Mouse (Mus musculus) hindbrain, embryonic 12.5 days (tissue): Measurements from ENCODE around the gene Ttc7. TPM values are rescaled to one million over a fixed set of nuclear protein-coding genes. Genes with fewer than 3 reads are reported as not detected.

Source experiments
- ATAC-seq: fragments of 200-750 bp; cut with Nextera tagmentation; 2 replicates; pipeline ENCODE4 v1.8.0; 2017; ENCODE audit warnings: moderate TSS enrichment; ENCODE audit not compliant: low FRiP score
- H3K27ac ChIP-seq: fragments of 300-500 bp; sonication (generic); 2 replicates; pipeline ENCODE4 v1.5.1; 2016; ENCODE audit warnings: mild to moderate bottlenecking
- H3K27me3 ChIP-seq: fragments of 300-500 bp; sonication (generic); 2 replicates; pipeline ENCODE4 v1.6.1; 2016; ENCODE audit warnings: mild to moderate bottlenecking
- H3K36me3 ChIP-seq: fragments of 300-500 bp; sonication (generic); 2 replicates; pipeline ENCODE4 v1.6.1; 2016; ENCODE audit warnings: mild to moderate bottlenecking
- H3K4me1 ChIP-seq: fragments of 300-500 bp; sonication (generic); 2 replicates; pipeline ENCODE4 v1.6.1; 2016
- H3K4me2 ChIP-seq: fragments of 300-500 bp; sonication (generic); replicated peaks from 2 replicates; pipeline ENCODE4 v1.6.1; 2016; ENCODE audit warnings: mild to moderate bottlenecking
- H3K4me3 ChIP-seq: fragments of 300-500 bp; sonication (generic); 2 replicates; pipeline ENCODE4 v1.5.1; 2016; ENCODE audit warnings: mild to moderate bottlenecking
- H3K9ac ChIP-seq: fragments of 300-500 bp; sonication (generic); 2 replicates; pipeline ENCODE4 v1.6.1; 2016; ENCODE audit warnings: mild to moderate bottlenecking, moderate library complexity
- H3K9me3 ChIP-seq: fragments of 300-500 bp; sonication (generic); replicated peaks from 2 replicates; pipeline ENCODE4 v1.6.1; 2016; ENCODE audit warnings: mild to moderate bottlenecking
- WGBS: fragments of 180-500 bp; shearing (Covaris S2); methylation state at CpG from one replicate; pipeline ENCODE4 v1.1.7; 2016; 5-methylcytosine and 5-hydroxymethylcytosine counted together
- polyA plus RNA-seq: library from polyadenylated mRNA; unstranded; fragments of >200 nt; fragmentation: Nextera tagmentation; extraction: Ambion mirVana; gene quantifications from 2 replicates; pipeline ENCODE4 v1.2.1, GENCODE M21; 2016

Ttc7 gene
- polyA plus RNA-seq, 1 experiment from 2014 or later, result 6.0 TPM

DNA sequence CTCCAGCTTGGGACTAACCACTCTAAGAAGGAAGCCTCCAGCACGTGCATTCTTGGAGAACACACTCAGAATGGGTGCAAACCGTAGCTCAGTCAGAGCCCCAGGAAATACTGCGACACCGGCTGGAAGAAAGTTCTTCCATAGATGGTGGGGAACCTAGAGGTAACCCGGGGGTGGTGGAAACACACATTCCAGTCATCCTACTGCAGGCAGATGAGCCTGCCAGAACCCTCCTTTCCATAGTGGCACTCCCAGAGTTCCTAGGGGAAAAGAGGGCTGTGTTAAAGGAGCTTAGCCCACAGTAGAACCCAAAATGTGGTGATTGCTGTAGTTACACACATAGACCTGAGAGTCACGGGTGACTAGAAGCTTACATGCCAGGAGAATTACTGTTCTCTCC is 50.2 kb downstream of the Ttc7 start:
- Histone ChIP-seq H3K27ac (no peak overlapping the region), H3K9me3 (no peaks in the 10 kb centered on the region), H3K4me1 (peaks cover 34% of the 10 kb centered on the region), H3K9ac (no peak overlapping the region), H3K4me2 (no peak overlapping the region), H3K27me3 (no peaks in the 10 kb centered on the region), H3K4me3 (no peak overlapping the region), H3K36me3 (no peaks in the 10 kb centered on the region)
- ATAC-seq, result no peak
- WGBS, result 83% methylated on average over 6 of the region's 6 CpGs

- Histone ChIP-seq H3K27me3 (no peaks in the 10 kb centered on the region), H3K4me3 (no peak overlapping the region), H3K36me3 (no peaks in the 10 kb centered on the region), H3K9me3 (no peaks in the 10 kb centered on the region), H3K9ac (no peak overlapping the region), H3K4me1 (peaks cover 34% of the 10 kb centered on the region), H3K4me2 (no peak overlapping the region), H3K27ac (no peak overlapping the region)
- WGBS, result 94% methylated on average over 12 of the region's 12 CpGs
- no peak for ATAC-seq
Measured at GRCm38 (mm10) chr17:87334162-87334561, 51.5 kb downstream of the Ttc7 start.

- Histone ChIP-seq H3K9ac (no peak overlapping the region), H3K27ac (no peak overlapping the region), H3K4me1 (peaks cover 29% of the 10 kb centered on the region), H3K4me2 (no peak overlapping the region), H3K9me3 (no peaks in the 10 kb centered on the region), H3K27me3 (no peaks in the 10 kb centered on the region), H3K36me3 (no peaks in the 10 kb centered on the region), H3K4me3 (no peak overlapping the region)
- WGBS, result 95% methylated on average over 14 of the region's 14 CpGs
- no peak for ATAC-seq
Measured at GRCm38 (mm10) chr17:87335152-87335551, 52.5 kb downstream of the Ttc7 start.

DNA sequence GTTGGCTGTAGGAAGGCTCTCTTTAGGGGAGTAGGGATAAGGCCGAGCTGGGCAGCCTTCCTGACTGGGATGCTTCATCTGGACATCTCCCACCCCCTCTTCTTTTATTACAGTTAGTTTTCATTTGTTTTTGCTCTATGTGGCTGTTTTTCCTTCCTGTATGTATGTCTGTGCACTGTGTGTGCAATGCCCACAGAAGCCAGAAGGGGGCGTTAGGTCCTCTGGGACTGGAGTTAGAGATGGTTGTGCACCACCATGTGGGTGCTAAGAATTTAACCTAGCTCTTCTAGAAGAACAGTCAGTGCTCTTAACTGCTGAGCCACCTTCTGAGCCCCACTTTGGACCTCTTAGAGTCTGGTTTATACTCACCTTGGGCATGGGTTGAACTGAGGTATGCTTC is 53.0 kb downstream of the Ttc7 start:
- no peaks in the 10 kb centered on the region for H3K27me3 ChIP-seq

GRCm38 (mm10) chr17:87336910-87337309 is 54.2 kb downstream of the Ttc7 start:
- H3K27ac ChIP-seq, result no peak overlapping the region
- no peak overlapping the region for H3K4me3 ChIP-seq
- H3K9ac ChIP-seq, result no peak overlapping the region
- no peaks in the 10 kb centered on the region for H3K27me3 ChIP-seq
- H3K9me3 ChIP-seq, result no peaks in the 10 kb centered on the region
- peaks cover 11% of the 10 kb centered on the region for H3K4me1 ChIP-seq
- no peaks in the 10 kb centered on the region for H3K36me3 ChIP-seq
- 77% methylated on average over 12 of the region's 12 CpGs for WGBS
- ATAC-seq, result no peak
- H3K4me2 ChIP-seq, result no peak overlapping the region

More for the DNA sequence above, 53.0 kb downstream of the Ttc7 start:
- peaks cover 23% of the 10 kb centered on the region for H3K4me1 ChIP-seq
- no peaks in the 10 kb centered on the region for H3K9me3 ChIP-seq
- H3K4me2 ChIP-seq, result no peak overlapping the region
- no peak overlapping the region for H3K9ac ChIP-seq
- no peak for ATAC-seq
- no peak overlapping the region for H3K4me3 ChIP-seq
- 81% methylated on average over 2 of the region's 2 CpGs for WGBS
- no peak overlapping the region for H3K27ac ChIP-seq
- H3K36me3 ChIP-seq, result no peaks in the 10 kb centered on the region

- Histone ChIP-seq H3K4me1 (peaks cover 4% of the 10 kb centered on the region), H3K9me3 (no peaks in the 10 kb centered on the region), H3K27me3 (no peaks in the 10 kb centered on the region), H3K4me3 (no peak overlapping the region), H3K27ac (no peak overlapping the region), H3K4me2 (no peak overlapping the region), H3K9ac (no peak overlapping the region), H3K36me3 (no peaks in the 10 kb centered on the region)
- WGBS, result 93% methylated on average over 7 of the region's 7 CpGs
- ATAC-seq, result no peak
Measured at GRCm38 (mm10) chr17:87337683-87338082, 55.0 kb downstream of the Ttc7 start.

DNA sequence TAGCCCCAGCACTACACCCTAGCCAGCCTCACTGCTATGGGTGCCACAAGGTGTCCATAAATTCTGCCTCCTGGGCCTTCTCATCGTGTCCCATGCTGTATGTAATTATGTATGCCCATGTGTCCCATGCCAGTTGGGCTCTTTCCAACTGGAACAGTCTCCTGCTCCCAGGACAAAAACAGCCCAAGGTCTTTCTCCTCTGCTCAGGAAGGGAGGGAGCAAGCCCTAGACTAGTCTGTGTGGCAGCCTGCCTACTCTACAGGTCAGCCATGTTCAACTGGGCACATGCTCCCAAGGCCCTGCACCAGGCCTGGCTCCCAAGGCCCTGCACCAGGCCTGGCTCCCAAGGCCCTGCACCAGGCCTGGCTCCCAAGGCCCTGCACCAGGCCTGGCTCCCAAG is 56.4 kb downstream of the Ttc7 start:
- Histone ChIP-seq H3K4me1 (no peaks in the 10 kb centered on the region), H3K27me3 (no peaks in the 10 kb centered on the region), H3K27ac (no peak overlapping the region), H3K9ac (no peak overlapping the region), H3K9me3 (no peaks in the 10 kb centered on the region), H3K4me2 (no peak overlapping the region), H3K36me3 (no peaks in the 10 kb centered on the region), H3K4me3 (no peak overlapping the region)
- WGBS, result 91% methylated on average over 1 of the region's 1 CpGs
- no peak for ATAC-seq

DNA sequence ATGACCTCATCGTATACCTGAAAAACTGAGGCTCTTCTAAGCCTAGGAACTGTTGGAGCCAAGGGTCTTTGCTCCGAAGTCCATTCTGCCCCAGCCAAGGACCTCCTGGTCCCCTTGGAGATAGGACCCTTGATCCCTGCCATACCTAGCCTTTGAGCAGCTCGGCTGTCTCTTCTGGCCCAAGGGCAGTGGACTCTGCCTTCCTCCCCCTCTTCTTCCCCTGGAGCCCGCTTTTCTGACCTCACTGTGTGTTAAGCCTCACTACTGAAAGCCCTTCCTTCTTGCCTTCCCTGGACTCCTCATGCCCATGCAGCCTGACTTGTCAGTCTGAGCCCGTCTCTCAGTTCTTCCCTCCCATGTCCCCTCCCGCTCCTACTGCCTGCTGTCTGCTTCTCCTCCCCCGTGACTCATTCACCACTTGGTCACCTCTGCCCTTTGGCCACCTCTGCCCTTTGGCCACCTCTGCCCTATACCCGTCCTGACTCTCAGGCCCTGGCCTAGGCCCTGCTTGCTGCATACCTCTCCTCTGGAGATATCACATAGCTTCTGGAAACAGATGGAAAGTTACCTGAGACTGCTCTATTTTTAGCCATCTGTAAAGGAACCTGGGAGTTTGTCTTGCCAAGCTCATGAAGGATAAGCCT is 60.5 kb downstream of the Ttc7 start:
- H3K4me3 ChIP-seq, result no peak overlapping the region
- H3K9ac ChIP-seq, result no peak overlapping the region
- no peak for ATAC-seq
- 65% methylated on average over 8 of the region's 8 CpGs for WGBS
- no peaks in the 10 kb centered on the region for H3K9me3 ChIP-seq
- H3K4me2 ChIP-seq, result no peak overlapping the region
- no peaks in the 10 kb centered on the region for H3K36me3 ChIP-seq
- H3K27ac ChIP-seq, result no peak overlapping the region
- H3K27me3 ChIP-seq, result no peaks in the 10 kb centered on the region
- H3K4me1 ChIP-seq, result no peaks in the 10 kb centered on the region

GRCm38 (mm10) chr17:87344441-87345251 is 62.0 kb downstream of the Ttc7 start:
- WGBS, result 67% methylated on average over 18 of the region's 18 CpGs
- no peak for ATAC-seq
- Histone ChIP-seq H3K9me3 (no peaks in the 10 kb centered on the region), H3K27ac (no peak overlapping the region), H3K4me2 (no peak overlapping the region), H3K36me3 (no peaks in the 10 kb centered on the region), H3K27me3 (no peaks in the 10 kb centered on the region), H3K4me1 (peaks cover 12% of the 10 kb centered on the region), H3K4me3 (no peak overlapping the region), H3K9ac (0 out of 2 replicates have a peak overlapping the region, but pooled peaks have one; percentile 6)

DNA sequence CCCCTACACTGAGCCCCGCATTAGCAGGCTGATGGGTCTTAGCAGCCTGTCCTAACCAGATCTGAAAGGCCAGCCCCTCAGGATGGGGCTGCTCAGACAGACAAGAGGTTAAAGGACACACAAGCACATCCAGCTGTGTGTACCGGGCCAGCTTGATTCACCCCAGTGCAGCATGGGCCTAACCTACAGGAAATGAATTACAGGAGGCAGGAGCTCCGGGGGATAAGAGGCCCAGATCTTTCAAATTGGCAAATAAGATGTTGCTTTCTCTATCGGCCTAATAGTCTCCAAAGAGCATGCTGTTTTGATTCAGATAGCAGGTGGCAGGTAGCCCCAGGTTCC is 62.5 kb downstream of the Ttc7 start:
- ATAC-seq, result no peak
- 47% methylated on average over 4 of the region's 4 CpGs for WGBS

DNA sequence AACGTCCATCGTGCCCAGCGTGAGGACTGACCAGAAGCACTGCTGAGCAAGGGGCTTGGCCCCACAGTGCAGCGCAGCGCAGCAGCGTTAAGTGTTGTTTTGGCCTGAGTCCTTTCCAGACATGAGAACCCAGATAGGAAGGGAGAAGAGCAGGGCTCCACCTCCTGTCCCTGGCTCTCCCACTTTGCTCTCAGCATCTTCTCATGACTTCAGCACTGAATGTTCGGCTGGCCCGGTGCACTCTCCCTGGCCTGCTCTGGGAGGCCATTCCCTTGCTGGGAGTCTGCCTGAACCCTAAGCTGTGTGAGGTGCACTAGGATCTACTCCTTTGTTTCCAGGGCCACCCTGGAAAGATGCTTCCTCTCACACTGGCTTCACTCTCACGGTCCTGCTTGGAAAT is 65.7 kb downstream of the Ttc7 start:
- no peak overlapping the region for H3K4me2 ChIP-seq
- no peaks in the 10 kb centered on the region for H3K27me3 ChIP-seq
- peaks cover 48% of the 10 kb centered on the region for H3K4me1 ChIP-seq
- no peak overlapping the region for H3K9ac ChIP-seq
- ATAC-seq, result no peak
- no peak overlapping the region for H3K27ac ChIP-seq
- WGBS, result 39% methylated on average over 9 of the region's 9 CpGs
- no peak overlapping the region for H3K4me3 ChIP-seq
- no peaks in the 10 kb centered on the region for H3K9me3 ChIP-seq
- no peaks in the 10 kb centered on the region for H3K36me3 ChIP-seq

More for the DNA sequence above, 62.5 kb downstream of the Ttc7 start:
- H3K9ac ChIP-seq, result no peak overlapping the region
- H3K4me1 ChIP-seq, result peaks cover 18% of the 10 kb centered on the region
- no peaks in the 10 kb centered on the region for H3K27me3 ChIP-seq
- no peaks in the 10 kb centered on the region for H3K9me3 ChIP-seq
- H3K4me2 ChIP-seq, result no peak overlapping the region
- H3K36me3 ChIP-seq, result no peaks in the 10 kb centered on the region
- H3K4me3 ChIP-seq, result no peak overlapping the region
- H3K27ac ChIP-seq, result no peak overlapping the region

GRCm38 (mm10) chr17:87349069-87349468 is 66.4 kb downstream of the Ttc7 start:
- WGBS, result 22% methylated on average over 9 of the region's 9 CpGs
- ATAC-seq, result peak; percentile 47
- Histone ChIP-seq H3K4me1 (peaks cover 48% of the 10 kb centered on the region), H3K9me3 (no peaks in the 10 kb centered on the region), H3K36me3 (no peaks in the 10 kb centered on the region), H3K4me3 (no peak overlapping the region), H3K27ac (no peak overlapping the region), H3K9ac (no peak overlapping the region), H3K4me2 (no peak overlapping the region), H3K27me3 (no peaks in the 10 kb centered on the region)

GRCm38 (mm10) chr17:87349575-87349974 is 66.9 kb downstream of the Ttc7 start:
- Histone ChIP-seq H3K36me3 (no peaks in the 10 kb centered on the region), H3K4me1 (peaks cover 48% of the 10 kb centered on the region), H3K9me3 (no peaks in the 10 kb centered on the region), H3K27ac (peak overlapping the region; percentile 66; the same call in 1 of the 2 replicates), H3K4me2 (no peak overlapping the region), H3K4me3 (no peak overlapping the region), H3K9ac (no peak overlapping the region), H3K27me3 (no peaks in the 10 kb centered on the region)
- no peak for ATAC-seq
- WGBS, result 53% methylated on average over 9 of the region's 9 CpGs
